ENCODE assay signal across 13 mouse cellular contexts in the genomic region with DNA sequence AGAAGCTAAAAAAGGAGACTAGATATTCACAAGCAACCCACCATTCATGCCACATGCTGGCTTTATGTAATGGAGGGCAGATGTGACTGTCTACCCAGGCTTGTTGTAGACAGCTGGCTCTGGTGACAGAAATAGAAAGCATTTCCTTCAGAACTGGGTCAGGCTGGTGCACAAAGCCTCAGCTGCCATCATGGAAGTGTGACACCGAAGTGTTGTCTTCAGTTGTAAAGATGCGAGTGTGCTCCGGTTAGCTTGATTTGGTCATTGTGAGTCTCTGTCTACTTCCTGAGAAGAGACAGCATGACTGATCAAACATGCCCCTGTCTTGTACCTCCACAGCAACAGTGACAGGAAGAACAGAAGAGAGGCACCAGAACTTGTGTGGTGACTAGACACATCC.
DNase-seq lines count a peak whose midpoint lies in the region; ATAC-seq lines count a peak whose summit lies in the region.
"Had no signal": no experiment of that assay in that cellular context is flagged by ENCODE, and none has a peak within 500 bp of the region (broad histone marks: within the 10 kb centered on the region; RNA-seq: fewer than 3 reads in every experiment).

No protein-coding gene starts in this region.

- intact Hi-C loops in left cerebral cortex, postnatal 36 days (cut with DNase I): no loop called here

- no peak for ATAC-seq in monocyte, adult 5-6 weeks (replicated peaks; ENCODE audit: insufficient number of reproducible peaks, low FRiP score, low TSS enrichment, poor library complexity, severe bottlenecking)
- no peak for ATAC-seq in granulocyte monocyte progenitor cell, adult 5-6 weeks (replicated peaks; ENCODE audit: poor library complexity, severe bottlenecking)
- ATAC-seq: forebrain, embryonic 16.5 days; inflammation-experienced regulatory T-cells, adult 6 months; liver, postnatal 0 days had no signal

- peak; percentile 44 for DNase-seq in layer of hippocampus, adult 9-11 months
- DNase-seq in layer of hippocampus, postnatal 36 days: no peak
- DNase-seq in brain, adult 2 months (ENCODE audit: low read depth, low spot score): peak; percentile 90
- DNase-seq in left cerebral cortex, postnatal 36 days (ENCODE audit: low spot score in 2 of 2): peak; percentile 49 to 61
- peak; percentile 90 for DNase-seq in thymus, postnatal 0 days (ENCODE audit: low spot score)
- no peak for DNase-seq in MN1 (ENCODE audit: low spot score)
- DNase-seq: adrenal gland, postnatal 14 days; cerebellum, postnatal 10 days; liver, postnatal 0 days had no signal

Comparison
In these comparisons a context has a peak if more than half of its experiments do, and no peak if none do; other contexts are left out.
1. DNase-seq: peak in layer of hippocampus, adult 9-11 months (single experiment), brain, adult 2 months (single experiment), left cerebral cortex, postnatal 36 days (2 of 2) and thymus, postnatal 0 days (single experiment); none in layer of hippocampus, postnatal 36 days (0 of 2) and MN1 (single experiment).